Mouse (Mus musculus): Measurements from ENCODE around the gene Cdk4. TPM values are rescaled to one million over a fixed set of nuclear protein-coding genes. Genes with fewer than 3 reads are reported as not detected.

Cdk4 gene
- polyA plus RNA-seq (2015; fragmentation: Nextera tagmentation; extraction: Ambion mirVana), result 1,113 and 1,153 TPM in 2 replicates

- Histone ChIP-seq H3K27ac (peak within 1 kb of the TSS; percentile 86), H3K4me3 (replicated peaks; ENCODE audit: low read depth, low read length) (peak within 1 kb of the TSS; percentile 82), H3K4me2 (ENCODE audit: low read length) (peak within 1 kb of the TSS; percentile 88), H3K9me3 (replicated peaks; ENCODE audit: low read length) (no peaks in the 10 kb centered on the region), H3K4me1 (replicated peaks; ENCODE audit: insufficient read depth, low read length) (peaks cover 7% of the 10 kb centered on the region), H3K9ac (ENCODE audit: low read depth, low read length) (peak within 1 kb of the TSS; percentile 92), H3K36me3 (ENCODE audit: insufficient read depth, low read length) (peaks cover 33% of the 10 kb centered on the region), H3K27me3 (ENCODE audit: insufficient read depth, low read length) (no peaks in the 10 kb centered on the region)
- 1% methylated on average over 46 of the region's 46 CpGs for WGBS
- TF ChIP-seq CTCF (IDR thresholded peaks at IDR 0.05; ENCODE audit: low read depth), result 0 out of 2 replicates have a peak, but pooled peaks have one; percentile 7
- DNase-seq (ENCODE audit: low spot score) (peak; percentile 99), ATAC-seq (replicated peaks; ENCODE audit: low FRiP score, low read depth) (peak; percentile 92)
Observed at GRCm38 (mm10) chr10:127063239-127063872, at the start of gene Cdk4. TSS of gene Cdk4 (plus strand) at chr10:127063534.

DNA sequence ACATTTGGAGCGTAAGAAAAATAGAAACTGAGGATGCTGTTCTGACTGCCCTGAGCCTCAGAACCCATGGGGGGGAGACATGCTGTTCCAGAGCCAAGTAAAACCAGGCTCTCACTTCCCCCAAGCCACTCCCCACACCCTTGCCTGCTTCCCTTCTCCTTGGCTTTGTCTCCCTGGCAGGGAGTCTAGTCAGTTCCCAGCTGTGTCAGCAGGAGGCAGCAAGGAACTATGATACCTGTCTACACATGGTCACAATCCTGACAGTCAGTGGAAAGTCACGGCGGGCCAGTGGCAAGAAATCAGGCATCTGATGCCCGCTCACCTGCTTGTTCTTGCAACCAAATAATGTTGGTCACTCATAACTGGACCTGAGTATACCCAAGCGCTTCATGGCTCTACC, 46.8 kb upstream of the Cdk4 start:
- TF ChIP-seq CTCF (IDR thresholded peaks at IDR 0.05; ENCODE audit: low read depth), result peak; percentile 64
- H3K36me3 ChIP-seq (ENCODE audit: insufficient read depth, low read length), result no peaks in the 10 kb centered on the region
- WGBS, result 55% methylated on average over 5 of the region's 5 CpGs
- no peaks in the 10 kb centered on the region for H3K9me3 ChIP-seq (replicated peaks; ENCODE audit: low read length)
- no peak overlapping the region for H3K4me2 ChIP-seq (ENCODE audit: low read length)
- ATAC-seq (replicated peaks; ENCODE audit: low FRiP score, low read depth) (no peak; the same call in 1 of the 2 replicates), DNase-seq (ENCODE audit: low spot score) (peak; percentile 47)
- H3K4me3 ChIP-seq (replicated peaks; ENCODE audit: low read depth, low read length), result no peak overlapping the region
- no peak overlapping the region for H3K27ac ChIP-seq
- H3K27me3 ChIP-seq (ENCODE audit: insufficient read depth, low read length), result no peaks in the 10 kb centered on the region
- no peak overlapping the region for H3K9ac ChIP-seq (ENCODE audit: low read depth, low read length)
- H3K4me1 ChIP-seq (replicated peaks; ENCODE audit: insufficient read depth, low read length), result no peaks in the 10 kb centered on the region

DNA sequence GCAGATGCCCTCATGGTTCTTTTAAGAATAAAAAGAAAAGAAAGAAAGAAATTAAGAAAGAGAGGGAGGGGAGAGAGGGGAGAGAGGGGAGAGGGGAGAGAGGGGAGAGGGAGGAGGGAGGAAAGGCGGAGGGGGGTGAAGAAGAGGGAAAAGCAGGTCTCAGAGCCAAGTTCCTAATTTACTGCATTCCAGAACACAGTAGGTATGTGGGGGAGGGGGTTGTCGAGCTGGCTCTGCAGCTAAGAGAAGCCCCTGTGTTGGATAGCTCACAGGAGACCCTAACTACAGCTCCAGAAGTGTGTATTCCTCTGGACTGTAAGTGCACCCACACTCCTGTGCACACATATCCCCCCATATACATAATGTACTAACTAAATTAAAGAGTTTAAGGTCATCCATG, 46.3 kb upstream of the Cdk4 start:
- H3K4me3 ChIP-seq (replicated peaks; ENCODE audit: low read depth, low read length), result no peak overlapping the region
- TF ChIP-seq CTCF (IDR thresholded peaks at IDR 0.05; ENCODE audit: low read depth), result no peak
- H3K27me3 ChIP-seq (ENCODE audit: insufficient read depth, low read length), result no peaks in the 10 kb centered on the region
- H3K27ac ChIP-seq, result no peak overlapping the region
- ATAC-seq (replicated peaks; ENCODE audit: low FRiP score, low read depth), result no peak
- no peak overlapping the region for H3K4me2 ChIP-seq (ENCODE audit: low read length)
- DNase-seq (ENCODE audit: low spot score), result no peak
- H3K4me1 ChIP-seq (replicated peaks; ENCODE audit: insufficient read depth, low read length), result no peaks in the 10 kb centered on the region
- WGBS, result 6% methylated on average over 2 of the region's 2 CpGs
- H3K9me3 ChIP-seq (replicated peaks; ENCODE audit: low read length), result no peaks in the 10 kb centered on the region
- H3K9ac ChIP-seq (ENCODE audit: low read depth, low read length), result no peak overlapping the region
- H3K36me3 ChIP-seq (ENCODE audit: insufficient read depth, low read length), result no peaks in the 10 kb centered on the region

GRCm38 (mm10) chr10:127018422-127018821, 44.9 kb upstream of the Cdk4 start:
- no peaks in the 10 kb centered on the region for H3K9me3 ChIP-seq (replicated peaks; ENCODE audit: low read length)
- no peak overlapping the region for H3K27ac ChIP-seq
- no peak overlapping the region for H3K9ac ChIP-seq (ENCODE audit: low read depth, low read length)
- H3K27me3 ChIP-seq (ENCODE audit: insufficient read depth, low read length), result no peaks in the 10 kb centered on the region
- WGBS, result 59% methylated on average over 16 of the region's 16 CpGs
- peak; percentile 15; the same call in 1 of the 2 replicates for TF ChIP-seq CTCF (IDR thresholded peaks at IDR 0.05; ENCODE audit: low read depth)
- H3K4me2 ChIP-seq (ENCODE audit: low read length), result no peak overlapping the region
- H3K4me3 ChIP-seq (replicated peaks; ENCODE audit: low read depth, low read length), result no peak overlapping the region
- ATAC-seq (replicated peaks; ENCODE audit: low FRiP score, low read depth), result no peak
- H3K36me3 ChIP-seq (ENCODE audit: insufficient read depth, low read length), result 0 out of 2 replicates have a peak, but pooled peaks cover 12% of the 10 kb centered on the region
- no peak for DNase-seq (ENCODE audit: low spot score)
- H3K4me1 ChIP-seq (replicated peaks; ENCODE audit: insufficient read depth, low read length), result no peaks in the 10 kb centered on the region

DNA sequence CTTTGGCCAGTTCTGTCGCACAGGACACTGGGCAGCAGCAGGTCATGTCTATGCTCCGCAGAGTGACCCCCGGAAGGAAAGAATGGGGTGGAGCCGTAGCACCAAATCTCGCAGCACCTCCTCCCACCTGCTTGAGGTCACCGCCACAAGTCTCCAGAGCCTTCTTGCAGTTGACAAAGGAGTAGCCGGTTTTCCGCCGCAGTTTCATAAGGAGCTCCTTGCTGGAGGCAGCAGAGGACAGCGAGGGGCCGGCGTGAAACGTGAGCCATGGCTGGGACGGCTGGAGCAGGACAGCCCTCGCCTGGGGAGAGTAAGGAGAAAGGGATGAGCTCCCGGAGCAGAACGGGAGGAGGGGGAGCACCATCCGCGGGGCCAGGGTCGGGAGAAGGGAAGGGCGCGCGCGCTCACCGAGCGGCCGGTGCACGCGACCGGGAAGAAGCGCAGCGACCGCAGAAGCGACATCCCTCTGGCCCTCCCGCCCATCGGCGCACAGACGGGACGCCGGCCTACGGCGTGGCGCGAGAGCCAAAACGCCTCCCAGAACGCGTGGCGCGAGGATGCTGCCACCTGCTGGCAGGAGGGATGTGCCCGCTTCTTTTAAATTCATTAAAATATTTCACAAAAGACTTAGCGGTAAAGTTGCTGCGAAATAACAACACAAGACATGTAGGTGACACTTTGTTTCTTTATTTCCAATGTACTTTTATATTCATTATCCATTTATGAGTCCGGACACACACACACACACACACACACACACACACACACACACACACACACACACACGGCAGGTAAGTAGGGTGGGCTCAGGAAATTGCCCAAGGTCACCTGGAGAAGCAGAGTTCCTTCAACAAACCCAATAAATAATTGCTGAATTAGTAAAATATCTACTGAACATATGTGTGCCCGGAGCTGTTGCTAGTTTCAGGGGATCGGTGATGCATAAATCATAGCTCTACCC, 32.7 kb upstream of the Cdk4 start, which contains the start of gene Tsfm:
TSS of gene Tsfm (minus strand) at position 505 of the 961 bp plus-strand sequence.
- peak; percentile 93 for DNase-seq (ENCODE audit: low spot score)
- Histone ChIP-seq H3K27me3 (ENCODE audit: insufficient read depth, low read length) (no peaks in the 10 kb centered on the region), H3K4me2 (ENCODE audit: low read length) (peak within 1 kb of the TSS; percentile 62), H3K4me1 (replicated peaks; ENCODE audit: insufficient read depth, low read length) (no peaks in the 10 kb centered on the region), H3K4me3 (replicated peaks; ENCODE audit: low read depth, low read length) (peak within 1 kb of the TSS; percentile 69), H3K9me3 (replicated peaks; ENCODE audit: low read length) (no peaks in the 10 kb centered on the region), H3K9ac (ENCODE audit: low read depth, low read length) (peak within 1 kb of the TSS; percentile 68), H3K36me3 (ENCODE audit: insufficient read depth, low read length) (peaks cover 9% of the 10 kb centered on the region; the same call in 1 of the 2 replicates), H3K27ac (peak within 1 kb of the TSS; percentile 81)
- 5% methylated on average over 56 of the region's 56 CpGs for WGBS
- TF ChIP-seq CTCF (IDR thresholded peaks at IDR 0.05; ENCODE audit: low read depth), result peak; percentile 96
- peak; percentile 79 for ATAC-seq (replicated peaks; ENCODE audit: low FRiP score, low read depth)

DNA sequence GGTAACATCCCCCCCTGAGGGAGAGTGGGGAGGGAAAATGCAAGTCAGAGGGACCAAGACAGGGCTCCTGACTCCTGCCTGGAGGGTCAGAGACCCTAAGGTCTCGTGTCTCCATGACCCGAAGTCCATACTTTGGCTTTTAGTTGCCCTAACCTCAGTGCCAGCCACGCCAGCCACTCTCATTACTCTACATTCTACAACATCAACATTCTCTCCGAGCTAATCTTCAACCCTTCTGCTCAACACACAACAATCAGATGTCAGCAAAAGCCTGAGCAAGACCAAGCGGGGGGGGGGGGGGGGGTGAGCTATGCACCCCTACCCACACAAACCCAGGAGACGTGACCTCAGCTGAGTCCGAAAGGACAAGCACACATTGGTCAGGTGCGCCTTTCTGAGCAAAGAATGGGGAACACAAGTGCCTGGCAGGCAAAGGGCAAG, 30.0 kb upstream of the Cdk4 start:
- H3K4me3 ChIP-seq (replicated peaks; ENCODE audit: low read depth, low read length), result no peak overlapping the region
- no peaks in the 10 kb centered on the region for H3K36me3 ChIP-seq (ENCODE audit: insufficient read depth, low read length)
- peak overlapping the region; percentile 64; the same call in 1 of the 2 replicates for H3K27ac ChIP-seq
- DNase-seq (ENCODE audit: low spot score) (no peak), ATAC-seq (replicated peaks; ENCODE audit: low FRiP score, low read depth) (peak; percentile 71)
- no peaks in the 10 kb centered on the region for H3K9me3 ChIP-seq (replicated peaks; ENCODE audit: low read length)
- no peak overlapping the region for H3K9ac ChIP-seq (ENCODE audit: low read depth, low read length)
- no peak overlapping the region for H3K4me2 ChIP-seq (ENCODE audit: low read length)
- WGBS, result 71% methylated on average over 7 of the region's 8 CpGs
- no peak for TF ChIP-seq CTCF (IDR thresholded peaks at IDR 0.05; ENCODE audit: low read depth)
- H3K27me3 ChIP-seq (ENCODE audit: insufficient read depth, low read length), result no peaks in the 10 kb centered on the region
- H3K4me1 ChIP-seq (replicated peaks; ENCODE audit: insufficient read depth, low read length), result no peaks in the 10 kb centered on the region

Data from kidney, postnatal 0 days (tissue).